Mouse (Mus musculus) frontal cortex, adult (tissue): ENCODE data around the gene Sesn3.
A peak's percentile ranks its signal among the peaks of the same experiment; 100 is the strongest.

ENCODE experiments used
- ATAC-seq: cut with Nextera tagmentation; 2 replicates; pipeline ENCODE4 v1.9.2; 2017; ENCODE audit warnings: mild to moderate bottlenecking, moderate library complexity, mixed read lengths; ENCODE audit not compliant: low TSS enrichment

Gene Sesn3

GRCm38 (mm10) chr9:14354852-14355251 is 80.0 kb downstream of the Sesn3 start:
- ATAC-seq = no peak

- no peak for ATAC-seq
These were observed 82.2 kb downstream of the Sesn3 start for GRCm38 (mm10) chr9:14357033-14357432.

GRCm38 (mm10) chr9:14362068-14362768 is 87.4 kb downstream of the Sesn3 start:
- ATAC-seq = no peak

- no peak for ATAC-seq
These were observed 88.7 kb downstream of the Sesn3 start for GRCm38 (mm10) chr9:14363540-14363939.

GRCm38 (mm10) chr9:14364719-14365118 is 89.9 kb downstream of the Sesn3 start:
- no peak for ATAC-seq

GRCm38 (mm10) chr9:14365481-14366125 is 90.7 kb downstream of the Sesn3 start:
- peak; percentile 71 for ATAC-seq

- ATAC-seq = no peak
These were observed 93.0 kb downstream of the Sesn3 start for GRCm38 (mm10) chr9:14367850-14368249.

- ATAC-seq = no peak
These were observed 94.4 kb downstream of the Sesn3 start for GRCm38 (mm10) chr9:14369271-14369670.

GRCm38 (mm10) chr9:14372440-14372839 is 97.6 kb downstream of the Sesn3 start:
- ATAC-seq = no peak

- ATAC-seq = peak; percentile 32
These were observed 101.3 kb downstream of the Sesn3 start for GRCm38 (mm10) chr9:14376149-14376548.

GRCm38 (mm10) chr9:14378151-14378550 is 103.3 kb downstream of the Sesn3 start:
- ATAC-seq = no peak

GRCm38 (mm10) chr9:14379769-14380385 is 105.0 kb downstream of the Sesn3 start:
- ATAC-seq = peak; percentile 1; the same call in 1 of the 2 replicates

GRCm38 (mm10) chr9:14380386-14381285 is 105.8 kb downstream of the Sesn3 start:
- ATAC-seq = peak; percentile 75

- no peak for ATAC-seq
These were observed 106.6 kb downstream of the Sesn3 start, which contains the start of gene Endod1 for GRCm38 (mm10) chr9:14381353-14382055. TSS of gene Endod1 (minus strand) at chr9:14381507.

- ATAC-seq = no peak
These were observed 107.5 kb downstream of the Sesn3 start for GRCm38 (mm10) chr9:14382256-14382791.
